Mouse (Mus musculus): ENCODE measurements at regions not wholly inside any gene's neighbourhood (a gene's known extent, or its start where the extent isn't known, plus 50 kb on each side); places are given as distances from the start of the nearest gene placed in this dataset.

- no peak for DNase-seq (ENCODE audit: extremely low read depth, insufficient read length, low spot score)
Observed at GRCm38 (mm10) chr9:79392020-79392419, 326.6 kb downstream of the Col12a1 start.

DNA sequence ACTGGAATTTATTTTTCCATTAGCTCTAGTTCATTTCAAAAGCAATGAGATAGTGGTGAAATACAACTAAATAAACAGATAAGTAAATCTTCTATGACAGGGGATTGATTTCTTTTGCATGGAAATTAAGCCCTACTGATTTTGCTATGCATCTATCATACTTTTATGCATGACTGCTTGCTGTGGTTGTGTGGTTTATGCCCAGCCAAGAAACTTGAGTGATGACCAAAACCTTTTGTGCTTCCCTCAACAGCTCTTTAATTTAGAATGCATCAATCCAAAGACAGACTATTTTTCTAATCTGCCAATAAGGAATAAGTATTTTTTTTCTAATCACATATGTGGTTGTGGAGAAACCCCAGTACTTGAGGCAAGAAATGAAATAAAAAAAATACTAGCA is 303.6 kb downstream of the Col12a1 start:
- peak; percentile 5 for DNase-seq (ENCODE audit: extremely low read depth, insufficient read length, low spot score)

DNA sequence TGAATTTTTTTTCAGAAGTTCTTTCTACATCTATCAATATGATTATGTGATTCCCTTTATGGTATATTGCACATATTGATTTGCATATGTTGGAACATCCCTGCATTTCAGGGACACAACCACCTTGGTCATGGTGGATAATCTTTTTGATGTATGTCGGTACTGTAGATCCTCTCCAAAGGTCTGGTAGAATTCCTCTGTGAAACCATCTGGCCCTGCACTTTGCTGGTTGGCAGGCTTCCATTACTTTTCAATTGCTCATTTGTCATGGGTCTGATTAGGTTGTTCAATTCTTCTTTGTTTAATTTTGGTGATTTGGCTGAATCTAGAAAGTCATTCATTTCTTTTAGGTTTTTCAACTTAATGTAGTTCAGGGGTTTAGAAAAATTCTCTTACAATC is 288.2 kb downstream of the Col12a1 start:
- no peak for DNase-seq (ENCODE audit: extremely low read depth, insufficient read length, low spot score)

DNA sequence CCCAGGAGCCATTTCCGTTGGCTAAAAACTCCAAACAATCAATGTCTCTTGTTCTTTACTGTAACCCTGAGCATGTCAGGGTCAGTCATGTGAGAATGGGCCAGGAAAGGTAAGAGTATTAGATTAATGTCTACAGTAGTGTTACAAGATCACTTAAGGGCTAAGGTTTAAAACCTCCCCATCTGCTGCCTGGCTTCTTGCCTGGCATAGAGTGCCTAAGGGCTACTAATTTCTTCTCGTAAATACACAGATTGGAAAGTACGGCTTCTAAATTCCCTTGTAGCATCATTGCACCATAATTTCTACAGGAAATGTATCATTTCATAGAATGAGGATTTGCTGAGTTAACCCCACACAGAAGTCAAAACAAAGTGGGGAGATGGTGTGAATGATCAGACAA is 281.0 kb downstream of the Col12a1 start:
- DNase-seq (ENCODE audit: extremely low read depth, insufficient read length, low spot score) = no peak

DNA sequence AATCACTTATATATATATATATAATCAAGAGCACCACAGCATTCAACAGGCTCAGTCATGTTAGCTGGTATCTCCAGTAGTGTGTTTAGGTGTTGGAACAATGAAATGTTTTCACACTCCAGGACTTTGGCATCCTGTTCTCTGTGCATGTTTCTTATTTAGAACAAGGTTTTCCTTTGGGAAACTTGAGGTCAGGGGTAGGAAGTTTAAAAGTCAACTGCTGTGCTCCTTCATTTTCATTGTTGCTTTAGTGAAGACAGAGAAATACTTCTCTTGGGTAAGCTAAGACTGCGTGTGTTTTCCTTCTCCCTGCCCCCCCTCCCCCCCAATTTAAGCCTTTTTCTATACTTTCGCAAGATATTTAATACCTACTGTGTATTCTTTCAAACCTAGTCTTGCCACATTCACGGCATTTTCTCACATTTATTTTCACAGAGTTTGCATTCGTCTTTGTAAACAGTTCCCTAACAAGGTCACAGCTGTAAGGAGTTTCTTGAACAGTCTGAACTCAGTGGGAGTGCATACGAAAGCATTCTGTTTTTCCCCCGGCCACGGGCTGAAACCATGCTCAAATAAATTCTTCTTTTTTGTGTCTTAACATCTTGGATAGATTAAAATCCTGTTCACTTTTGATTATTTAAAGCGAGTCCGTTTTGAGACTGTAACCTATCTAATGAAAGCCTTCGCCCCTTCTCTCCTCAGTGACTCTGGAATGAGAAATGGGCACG is 279.2 kb downstream of the Col12a1 start:
- no peak for DNase-seq (ENCODE audit: extremely low read depth, insufficient read length, low spot score)

GRCm38 (mm10) chr9:79455226-79455625 is 263.4 kb downstream of the Col12a1 start:
- DNase-seq (ENCODE audit: extremely low read depth, insufficient read length, low spot score) = no peak

- peak; percentile 28 for DNase-seq (ENCODE audit: extremely low read depth, insufficient read length, low spot score)
Observed at GRCm38 (mm10) chr9:79479118-79479517, 239.5 kb downstream of the Col12a1 start.

DNA sequence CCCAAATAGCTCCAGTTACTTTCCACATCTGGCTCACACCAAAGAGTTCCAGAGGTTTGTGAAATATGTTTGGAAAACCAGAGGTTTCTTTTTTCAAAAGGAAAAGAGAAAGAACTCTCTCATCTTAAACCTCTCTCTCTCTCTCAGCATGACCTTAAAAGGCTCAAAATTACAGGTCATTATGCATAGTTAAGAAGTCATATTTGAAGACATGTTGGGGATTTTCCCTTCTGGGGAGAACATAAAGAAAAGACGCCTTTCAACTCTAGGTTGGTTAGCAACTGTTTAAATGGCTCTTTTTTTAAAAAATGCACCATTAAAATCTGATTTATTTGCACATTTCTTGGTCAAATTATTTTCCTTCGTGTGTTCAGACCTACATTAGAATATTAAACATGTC is 218.4 kb downstream of the Col12a1 start:
- DNase-seq (ENCODE audit: extremely low read depth, insufficient read length, low spot score) = no peak

GRCm38 (mm10) chr9:79502034-79502433 is 216.6 kb downstream of the Col12a1 start:
- DNase-seq (ENCODE audit: extremely low read depth, insufficient read length, low spot score) = no peak

DNA sequence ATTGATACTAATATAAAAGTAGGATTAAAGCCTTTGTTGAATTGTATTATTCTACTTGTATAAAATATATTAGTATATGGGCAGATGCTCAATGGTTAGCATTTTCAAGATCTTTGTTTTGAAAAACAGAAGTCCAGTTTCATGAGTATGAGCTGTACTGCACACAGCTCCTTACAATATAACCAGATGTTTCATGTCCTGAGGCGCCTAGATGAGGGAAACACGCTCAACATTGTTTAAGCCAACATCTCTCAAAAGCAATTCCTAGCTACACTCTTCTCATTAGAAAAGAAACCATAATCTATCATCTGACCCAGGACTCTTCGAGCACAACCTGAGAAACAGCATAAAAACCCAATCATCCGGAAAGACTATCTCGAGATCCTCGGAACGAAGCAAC is 202.2 kb downstream of the Col12a1 start:
- no peak for DNase-seq (ENCODE audit: extremely low read depth, insufficient read length, low spot score)

DNA sequence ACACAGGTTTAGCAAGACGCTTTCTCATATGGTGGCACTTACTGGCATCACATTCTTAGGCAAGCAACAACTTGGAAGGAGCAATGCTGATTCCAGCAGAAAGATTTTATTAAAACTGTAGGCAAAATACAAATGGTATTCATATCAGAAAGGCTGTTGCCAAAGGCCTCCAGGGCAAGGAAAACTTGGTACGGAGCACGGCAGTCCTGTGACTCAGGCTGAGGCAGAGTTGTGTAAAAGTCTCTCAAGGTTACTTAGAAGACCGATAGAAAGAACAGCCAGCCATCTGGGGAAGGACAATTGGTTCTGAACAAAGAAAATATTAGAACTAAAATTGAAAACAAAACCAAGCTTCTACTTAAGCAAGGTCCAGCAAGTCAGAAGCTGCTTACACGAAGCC is 201.2 kb downstream of the Col12a1 start:
- DNase-seq (ENCODE audit: extremely low read depth, insufficient read length, low spot score) = no peak

DNA sequence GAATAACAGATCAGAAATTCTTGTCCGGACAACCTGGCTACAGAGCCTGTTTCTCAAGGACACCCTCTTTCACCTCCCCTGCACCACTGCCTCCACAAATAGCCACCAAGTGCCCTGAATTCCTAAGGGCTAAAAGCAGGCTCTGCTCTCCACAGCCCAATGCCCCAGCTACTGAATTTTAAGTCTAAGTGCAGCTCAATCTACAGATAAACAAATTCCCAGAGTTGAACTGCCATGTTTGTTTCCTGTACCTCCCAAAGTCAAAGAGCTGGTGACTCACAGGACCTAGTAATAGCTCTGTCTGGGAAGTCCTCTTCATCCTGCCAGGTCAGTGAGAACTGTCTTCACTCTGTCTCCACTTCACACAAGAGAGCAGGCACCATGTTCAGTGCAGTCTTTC is 200.0 kb downstream of the Col12a1 start:
- no peak for DNase-seq (ENCODE audit: extremely low read depth, insufficient read length, low spot score)

DNA sequence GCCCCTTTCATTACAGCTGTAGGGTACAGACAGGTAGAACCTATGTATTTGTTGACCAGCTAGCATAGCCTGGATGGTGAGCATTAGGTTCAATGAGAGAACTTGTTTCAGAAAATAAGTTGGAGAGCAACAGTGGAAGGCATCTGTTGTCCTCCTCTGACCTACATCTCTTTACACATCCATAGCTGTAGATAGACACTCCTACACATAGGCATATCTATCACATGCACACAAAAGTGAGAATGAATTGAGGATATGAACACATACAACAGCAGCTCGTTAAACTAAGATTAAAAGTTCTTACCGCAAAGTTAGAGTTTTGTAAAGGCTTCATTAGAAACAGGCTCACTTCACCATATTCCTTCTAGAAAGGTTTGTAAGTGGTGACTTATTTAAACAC is 198.1 kb downstream of the Col12a1 start:
- no peak for DNase-seq (ENCODE audit: extremely low read depth, insufficient read length, low spot score)

- DNase-seq (ENCODE audit: extremely low read depth, insufficient read length, low spot score) = no peak
Observed at GRCm38 (mm10) chr9:79523054-79523453, 195.6 kb downstream of the Col12a1 start.

- DNase-seq (ENCODE audit: extremely low read depth, insufficient read length, low spot score) = no peak
Observed at GRCm38 (mm10) chr9:79525000-79525399, 193.6 kb downstream of the Col12a1 start.

- DNase-seq (ENCODE audit: extremely low read depth, insufficient read length, low spot score) = no peak
Observed at GRCm38 (mm10) chr9:79526390-79526789, 192.2 kb downstream of the Col12a1 start.

- DNase-seq (ENCODE audit: extremely low read depth, insufficient read length, low spot score) = no peak
Observed at GRCm38 (mm10) chr9:79527331-79527730, 191.3 kb downstream of the Col12a1 start.
